Mouse (Mus musculus): Measurements from ENCODE around the gene Dlx4.

Dlx4 gene

GRCm38 (mm10) chr11:95145851-95146403 lies at the start of gene Dlx4:
Gene Dlx4 (minus strand): TSS chr11:95146263.
- DNase-seq (ENCODE audit: low spot score), result peak; percentile 54

- DNase-seq (ENCODE audit: low spot score), result no peak
Observed at GRCm38 (mm10) chr11:95189863-95190262, 43.8 kb upstream of the Dlx4 start.

GRCm38 (mm10) chr11:95186826-95187225 lies 40.8 kb upstream of the Dlx4 start:
- DNase-seq (ENCODE audit: low spot score), result peak; percentile 83

- DNase-seq (ENCODE audit: low spot score), result no peak
Observed at GRCm38 (mm10) chr11:95185700-95186099, 39.6 kb upstream of the Dlx4 start.

GRCm38 (mm10) chr11:95184561-95184960 lies 38.5 kb upstream of the Dlx4 start:
- DNase-seq (ENCODE audit: low spot score), result no peak

- DNase-seq (ENCODE audit: low spot score), result no peak
Observed at GRCm38 (mm10) chr11:95179311-95179710, 33.2 kb upstream of the Dlx4 start.

GRCm38 (mm10) chr11:95165857-95166256 lies 19.8 kb upstream of the Dlx4 start:
- no peak for DNase-seq (ENCODE audit: low spot score)

- DNase-seq (ENCODE audit: low spot score), result no peak
Observed at GRCm38 (mm10) chr11:95161708-95162107, 15.6 kb upstream of the Dlx4 start.

- no peak for DNase-seq (ENCODE audit: low spot score)
Observed at GRCm38 (mm10) chr11:95160693-95161092, 14.6 kb upstream of the Dlx4 start.

GRCm38 (mm10) chr11:95159763-95160371 lies 13.8 kb upstream of the Dlx4 start:
- no peak for DNase-seq (ENCODE audit: low spot score)

GRCm38 (mm10) chr11:95157872-95158271 lies 11.8 kb upstream of the Dlx4 start:
- no peak for DNase-seq (ENCODE audit: low spot score)

GRCm38 (mm10) chr11:95157356-95157755 lies 11.3 kb upstream of the Dlx4 start:
- DNase-seq (ENCODE audit: low spot score), result no peak

- no peak for DNase-seq (ENCODE audit: low spot score)
Observed at GRCm38 (mm10) chr11:95155511-95155910, 9.4 kb upstream of the Dlx4 start.

- peak; percentile 50 for DNase-seq (ENCODE audit: low spot score)
Observed at GRCm38 (mm10) chr11:95153681-95154080, 7.6 kb upstream of the Dlx4 start.

GRCm38 (mm10) chr11:95153116-95153515 lies 7.1 kb upstream of the Dlx4 start:
- DNase-seq (ENCODE audit: low spot score), result peak; percentile 17

GRCm38 (mm10) chr11:95150269-95151049 lies 4.4 kb upstream of the Dlx4 start:
- DNase-seq (ENCODE audit: low spot score), result no peak

GRCm38 (mm10) chr11:95149462-95150268 lies 3.6 kb upstream of the Dlx4 start:
- no peak for DNase-seq (ENCODE audit: low spot score)

GRCm38 (mm10) chr11:95148754-95149153 lies 2.7 kb upstream of the Dlx4 start:
- DNase-seq (ENCODE audit: low spot score), result no peak

- DNase-seq (ENCODE audit: low spot score), result no peak
Observed at GRCm38 (mm10) chr11:95144946-95145483, 1.0 kb downstream of the Dlx4 start.

GRCm38 (mm10) chr11:95144091-95144945 lies 1.7 kb downstream of the Dlx4 start:
- DNase-seq (ENCODE audit: low spot score), result no peak

GRCm38 (mm10) chr11:95143663-95144062 lies 2.4 kb downstream of the Dlx4 start:
- DNase-seq (ENCODE audit: low spot score), result no peak

Measured in adipocyte (in vitro differentiated cells).